Mouse (Mus musculus): Measurements from ENCODE around the gene Cdkal1. TPM values are rescaled to one million over a fixed set of nuclear protein-coding genes. Genes with fewer than 3 reads are reported as not detected.
A peak's percentile ranks its signal among the peaks of the same experiment; 100 is the strongest.

The Cdkal1 gene
- polyA plus RNA-seq, 1 experiment from 2014 or later, result 28.2 TPM

DNA sequence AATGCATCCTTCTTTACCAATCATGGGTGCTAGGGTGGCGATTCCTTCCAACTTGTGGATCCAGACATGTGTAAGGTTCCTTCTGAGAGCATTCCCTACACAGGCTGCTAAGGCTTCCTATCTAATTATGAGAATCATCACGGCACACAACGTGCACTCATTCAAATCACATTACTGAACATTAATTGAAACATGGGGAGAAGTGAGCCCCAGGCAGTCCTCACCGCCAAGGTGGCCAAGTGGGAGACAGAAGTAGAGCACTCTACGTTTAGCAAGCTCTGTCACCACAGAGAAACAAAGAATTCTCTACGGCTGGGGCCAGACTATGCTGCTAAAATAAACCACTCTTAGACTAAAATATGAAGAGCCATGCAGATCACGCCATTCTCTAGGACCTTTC is 240.4 kb downstream of the Cdkal1 start:
- Histone ChIP-seq H3K27ac (no peak overlapping the region), H3K36me3 (no peaks in the 10 kb centered on the region), H3K9ac (no peak overlapping the region), H3K9me3 (no peaks in the 10 kb centered on the region), H3K4me2 (replicated peaks) (no peak overlapping the region), H3K4me1 (peaks cover 29% of the 10 kb centered on the region), H3K27me3 (replicated peaks) (no peaks in the 10 kb centered on the region), H3K4me3 (no peak overlapping the region)
- no peak for ATAC-seq (ENCODE audit: low FRiP score, low read depth)
- WGBS, result 79% methylated on average over 7 of the region's 7 CpGs

- no peak overlapping the region for H3K4me3 ChIP-seq
- peaks cover 41% of the 10 kb centered on the region for H3K4me1 ChIP-seq
- WGBS, result 14% methylated on average over 13 of the region's 13 CpGs
- peak; percentile 91 for ATAC-seq (ENCODE audit: low FRiP score, low read depth)
- H3K27ac ChIP-seq, result peak overlapping the region; percentile 70
- no peaks in the 10 kb centered on the region for H3K9me3 ChIP-seq
- H3K4me2 ChIP-seq (replicated peaks), result peak overlapping the region; percentile 30; the same call in 1 of the 2 replicates
- H3K9ac ChIP-seq, result no peak overlapping the region
- H3K36me3 ChIP-seq, result no peaks in the 10 kb centered on the region
- no peaks in the 10 kb centered on the region for H3K27me3 ChIP-seq (replicated peaks)
Measured at GRCm38 (mm10) chr13:29610051-29610931, 245.2 kb downstream of the Cdkal1 start.

DNA sequence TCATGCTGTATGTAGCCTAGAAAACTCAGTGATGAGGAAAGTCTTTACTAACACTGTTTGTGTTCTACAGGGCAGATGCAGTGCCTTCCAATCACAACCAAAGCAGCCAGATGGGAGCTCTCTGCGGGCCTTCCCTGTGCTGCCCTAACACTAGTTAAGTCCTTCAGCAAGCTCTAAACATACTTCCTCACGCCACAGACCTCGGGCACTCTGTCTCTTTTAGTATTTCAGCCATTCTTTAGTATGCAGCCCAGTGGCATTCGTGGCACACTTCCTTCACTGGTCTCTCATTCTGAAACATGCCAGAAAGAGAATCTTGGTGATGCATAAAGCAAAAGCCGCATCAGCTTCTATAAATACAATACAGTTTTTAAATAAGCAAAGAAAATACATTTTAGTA is 246.0 kb downstream of the Cdkal1 start:
- no peaks in the 10 kb centered on the region for H3K36me3 ChIP-seq
- H3K9me3 ChIP-seq, result no peaks in the 10 kb centered on the region
- peaks cover 41% of the 10 kb centered on the region for H3K4me1 ChIP-seq
- no peak overlapping the region for H3K4me2 ChIP-seq (replicated peaks)
- no peak for ATAC-seq (ENCODE audit: low FRiP score, low read depth)
- H3K9ac ChIP-seq, result no peak overlapping the region
- peak overlapping the region; percentile 32; the same call in 1 of the 2 replicates for H3K27ac ChIP-seq
- H3K4me3 ChIP-seq, result no peak overlapping the region
- no peaks in the 10 kb centered on the region for H3K27me3 ChIP-seq (replicated peaks)
- 66% methylated on average over 5 of the region's 5 CpGs for WGBS

DNA sequence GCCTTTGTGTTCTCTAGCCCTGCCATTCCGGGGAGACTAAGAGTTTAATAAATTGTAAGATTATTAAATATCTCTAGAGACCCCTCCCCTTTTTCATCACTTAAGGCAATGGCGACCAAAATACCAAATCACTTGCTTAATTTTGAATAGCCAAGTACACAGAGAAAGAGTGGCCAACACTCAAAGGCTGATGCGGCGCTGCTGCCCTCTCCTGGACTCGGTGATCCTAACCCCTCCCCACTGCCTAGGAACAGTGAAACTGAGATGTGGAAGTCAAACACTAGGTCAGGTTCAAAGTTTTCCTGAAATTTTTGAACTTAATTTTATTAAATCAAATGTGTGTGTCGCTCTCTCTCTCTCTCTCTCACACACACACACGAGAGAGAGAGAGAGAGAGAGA is 251.2 kb downstream of the Cdkal1 start:
- Histone ChIP-seq H3K9me3 (no peaks in the 10 kb centered on the region), H3K9ac (no peak overlapping the region), H3K27ac (no peak overlapping the region), H3K36me3 (no peaks in the 10 kb centered on the region), H3K4me1 (peaks cover 8% of the 10 kb centered on the region; the same call in 1 of the 2 replicates), H3K4me3 (no peak overlapping the region), H3K4me2 (replicated peaks) (no peak overlapping the region), H3K27me3 (replicated peaks) (no peaks in the 10 kb centered on the region)
- ATAC-seq (ENCODE audit: low FRiP score, low read depth), result peak; percentile 87
- 24% methylated on average over 7 of the region's 7 CpGs for WGBS

DNA sequence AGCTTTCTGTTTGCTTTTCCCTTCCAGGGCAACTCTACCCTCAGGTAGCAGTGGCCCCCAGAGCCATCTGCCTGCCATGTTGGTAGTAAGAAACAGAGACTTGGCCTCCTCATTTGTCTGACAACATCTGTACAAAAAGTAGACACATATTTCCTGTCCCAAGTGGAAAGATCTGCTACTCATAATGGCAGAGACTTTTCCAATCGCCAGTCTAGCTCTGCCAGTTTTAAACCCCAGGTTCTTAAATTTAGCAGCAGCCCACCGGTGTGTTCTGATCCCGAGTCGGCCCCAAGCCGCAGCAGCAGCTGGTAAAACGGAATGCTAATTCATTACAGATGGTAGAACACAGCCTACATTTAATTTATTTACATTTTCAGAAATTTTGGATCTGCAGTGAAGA is 251.9 kb downstream of the Cdkal1 start:
- H3K36me3 ChIP-seq, result no peaks in the 10 kb centered on the region
- no peak overlapping the region for H3K9ac ChIP-seq
- H3K4me1 ChIP-seq, result peaks cover 2% of the 10 kb centered on the region; the same call in 1 of the 2 replicates
- no peak overlapping the region for H3K27ac ChIP-seq
- H3K4me3 ChIP-seq, result no peak overlapping the region
- WGBS, result 56% methylated on average over 6 of the region's 6 CpGs
- ATAC-seq (ENCODE audit: low FRiP score, low read depth), result no peak
- no peak overlapping the region for H3K4me2 ChIP-seq (replicated peaks)
- no peaks in the 10 kb centered on the region for H3K27me3 ChIP-seq (replicated peaks)
- no peaks in the 10 kb centered on the region for H3K9me3 ChIP-seq

DNA sequence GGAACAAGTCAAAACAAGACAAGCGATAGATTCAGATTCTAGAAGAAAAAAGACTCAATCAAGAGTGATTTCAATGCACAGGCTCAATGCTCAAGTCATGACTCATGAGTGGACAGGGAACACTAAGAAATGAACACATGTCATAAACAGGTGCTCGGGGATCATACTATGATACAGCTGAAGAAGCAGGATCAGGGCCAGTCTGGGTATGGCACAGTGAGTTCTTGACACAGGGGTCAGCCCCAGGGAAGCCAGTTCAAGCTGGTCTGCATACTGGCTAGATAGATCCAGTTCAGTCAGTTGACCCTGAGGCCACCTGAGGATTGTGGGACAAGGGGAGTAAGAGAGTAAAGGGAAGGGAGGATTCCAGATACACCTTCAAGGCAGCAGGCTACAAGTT is 254.4 kb downstream of the Cdkal1 start:
- H3K9ac ChIP-seq, result no peak overlapping the region
- no peak overlapping the region for H3K4me2 ChIP-seq (replicated peaks)
- H3K4me3 ChIP-seq, result no peak overlapping the region
- no peaks in the 10 kb centered on the region for H3K36me3 ChIP-seq
- H3K4me1 ChIP-seq, result no peaks in the 10 kb centered on the region
- ATAC-seq (ENCODE audit: low FRiP score, low read depth), result no peak
- 91% methylated on average over 2 of the region's 2 CpGs for WGBS
- no peaks in the 10 kb centered on the region for H3K27me3 ChIP-seq (replicated peaks)
- no peak overlapping the region for H3K27ac ChIP-seq
- H3K9me3 ChIP-seq, result no peaks in the 10 kb centered on the region

GRCm38 (mm10) chr13:29599646-29600045 is 255.8 kb downstream of the Cdkal1 start:
- Histone ChIP-seq H3K27ac (no peak overlapping the region), H3K4me2 (replicated peaks) (no peak overlapping the region), H3K27me3 (replicated peaks) (no peaks in the 10 kb centered on the region), H3K36me3 (no peaks in the 10 kb centered on the region), H3K4me1 (no peaks in the 10 kb centered on the region), H3K9me3 (no peaks in the 10 kb centered on the region), H3K4me3 (no peak overlapping the region), H3K9ac (no peak overlapping the region)
- 80% methylated on average over 2 of the region's 2 CpGs for WGBS
- no peak for ATAC-seq (ENCODE audit: low FRiP score, low read depth)

GRCm38 (mm10) chr13:29596735-29597134 is 258.7 kb downstream of the Cdkal1 start:
- Histone ChIP-seq H3K4me1 (no peaks in the 10 kb centered on the region), H3K36me3 (no peaks in the 10 kb centered on the region; the same call in 1 of the 2 replicates), H3K27me3 (replicated peaks) (no peaks in the 10 kb centered on the region), H3K9ac (no peak overlapping the region), H3K27ac (no peak overlapping the region), H3K9me3 (peaks cover 7% of the 10 kb centered on the region; the same call in 1 of the 2 replicates), H3K4me2 (replicated peaks) (no peak overlapping the region), H3K4me3 (no peak overlapping the region)
- 69% methylated on average over 3 of the region's 3 CpGs for WGBS
- no peak for ATAC-seq (ENCODE audit: low FRiP score, low read depth)

DNA sequence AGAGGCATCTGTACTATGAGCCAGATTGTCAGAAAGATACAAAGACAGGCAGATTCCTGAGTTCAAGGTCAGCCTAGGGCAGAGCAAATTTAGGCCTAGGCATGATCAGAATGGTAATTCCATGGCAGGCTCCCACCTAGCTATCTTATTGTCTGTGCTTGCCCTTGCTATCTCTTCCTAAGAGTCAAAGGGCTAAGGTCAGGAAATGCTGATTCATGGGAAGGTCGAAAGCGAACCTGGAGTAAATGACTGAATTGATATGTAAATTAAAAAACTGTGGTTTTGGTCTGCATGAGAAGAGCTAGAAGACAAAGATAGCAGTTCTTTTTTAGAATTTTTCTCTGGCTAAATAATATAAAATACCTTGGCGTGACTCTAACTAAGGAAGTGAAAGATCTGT is 262.4 kb downstream of the Cdkal1 start:
- peaks cover 7% of the 10 kb centered on the region; the same call in 1 of the 2 replicates for H3K9me3 ChIP-seq
- H3K9ac ChIP-seq, result no peak overlapping the region
- no peak overlapping the region for H3K27ac ChIP-seq
- H3K27me3 ChIP-seq (replicated peaks), result no peaks in the 10 kb centered on the region
- H3K36me3 ChIP-seq, result no peaks in the 10 kb centered on the region; the same call in 1 of the 2 replicates
- no peak overlapping the region for H3K4me2 ChIP-seq (replicated peaks)
- H3K4me1 ChIP-seq, result no peaks in the 10 kb centered on the region
- 94% methylated on average over 3 of the region's 3 CpGs for WGBS
- H3K4me3 ChIP-seq, result no peak overlapping the region
- no peak for ATAC-seq (ENCODE audit: low FRiP score, low read depth)

- Histone ChIP-seq H3K27me3 (replicated peaks) (no peaks in the 10 kb centered on the region), H3K4me1 (no peaks in the 10 kb centered on the region), H3K9me3 (peaks cover 7% of the 10 kb centered on the region; the same call in 1 of the 2 replicates), H3K4me2 (replicated peaks) (no peak overlapping the region), H3K36me3 (no peaks in the 10 kb centered on the region; the same call in 1 of the 2 replicates), H3K9ac (no peak overlapping the region), H3K27ac (no peak overlapping the region), H3K4me3 (no peak overlapping the region)
- ATAC-seq (ENCODE audit: low FRiP score, low read depth), result no peak
- 89% methylated on average over 5 of the region's 5 CpGs for WGBS
Measured at GRCm38 (mm10) chr13:29590685-29591084, 264.8 kb downstream of the Cdkal1 start.

DNA sequence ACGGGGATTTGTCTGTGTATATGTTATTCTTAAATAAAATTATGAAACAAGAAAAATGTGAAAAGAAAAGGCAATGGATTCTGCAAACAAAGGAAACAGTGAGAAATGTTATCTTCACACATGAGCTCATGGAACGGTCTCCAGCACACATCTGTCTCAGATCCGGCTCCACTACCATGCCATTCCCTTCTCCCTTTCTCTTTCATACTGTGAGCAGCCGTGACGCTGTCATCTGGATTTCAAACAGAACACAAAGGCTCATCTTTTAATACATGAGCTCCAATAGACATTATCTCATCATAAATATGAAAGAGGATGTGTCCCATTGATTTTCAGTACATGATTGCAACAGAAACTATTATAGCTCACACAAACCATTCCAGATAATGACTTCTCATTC is 265.3 kb downstream of the Cdkal1 start:
- Histone ChIP-seq H3K27ac (no peak overlapping the region), H3K4me2 (replicated peaks) (no peak overlapping the region), H3K4me1 (no peaks in the 10 kb centered on the region), H3K9ac (no peak overlapping the region), H3K9me3 (peaks cover 7% of the 10 kb centered on the region; the same call in 1 of the 2 replicates), H3K4me3 (no peak overlapping the region), H3K36me3 (no peaks in the 10 kb centered on the region; the same call in 1 of the 2 replicates), H3K27me3 (replicated peaks) (no peaks in the 10 kb centered on the region)
- WGBS, result 86% methylated on average over 5 of the region's 5 CpGs
- no peak for ATAC-seq (ENCODE audit: low FRiP score, low read depth)

- Histone ChIP-seq H3K4me1 (no peaks in the 10 kb centered on the region), H3K9ac (no peak overlapping the region), H3K36me3 (no peaks in the 10 kb centered on the region; the same call in 1 of the 2 replicates), H3K9me3 (peaks cover 7% of the 10 kb centered on the region; the same call in 1 of the 2 replicates), H3K4me3 (no peak overlapping the region), H3K4me2 (replicated peaks) (no peak overlapping the region), H3K27ac (no peak overlapping the region), H3K27me3 (replicated peaks) (no peaks in the 10 kb centered on the region)
- no peak for ATAC-seq (ENCODE audit: low FRiP score, low read depth)
- 92% methylated on average over 4 of the region's 4 CpGs for WGBS
Measured at GRCm38 (mm10) chr13:29588693-29589092, 266.8 kb downstream of the Cdkal1 start.
